Mouse (Mus musculus) embryonic facial prominence, embryonic 10.5 days (tissue): ENCODE measurements at regions not wholly inside any gene's neighbourhood (a gene's known extent, or its start where the extent isn't known, plus 50 kb on each side); places are given as distances from the start of the nearest gene placed in this dataset.

ENCODE experiments used
- DNase-seq: peaks from one replicate; pipeline ENCODE4 v3.0.0-alpha.2; 2017; ENCODE audit warnings: low spot score
- H3K27ac ChIP-seq: fragments of 300-500 bp; sonication (generic); replicated peaks from 2 replicates; pipeline ENCODE4 v1.5.1; 2016; ENCODE audit warnings: mild to moderate bottlenecking
- H3K27me3 ChIP-seq: fragments of 300-500 bp; sonication (generic); replicated peaks from 2 replicates; pipeline ENCODE4 v1.6.1; 2016; ENCODE audit warnings: low read depth, mild to moderate bottlenecking; ENCODE audit not compliant: poor library complexity, severe bottlenecking
- H3K36me3 ChIP-seq: fragments of 300-500 bp; sonication (generic); replicated peaks from 2 replicates; pipeline ENCODE4 v1.6.1; 2016; ENCODE audit warnings: mild to moderate bottlenecking, moderate library complexity
- H3K4me1 ChIP-seq: fragments of 300-500 bp; sonication (generic); 2 replicates; pipeline ENCODE4 v1.6.1; 2016
- H3K4me3 ChIP-seq: fragments of 300-500 bp; sonication (generic); 2 replicates; pipeline ENCODE4 v1.5.1; 2016; ENCODE audit warnings: mild to moderate bottlenecking, moderate library complexity
- H3K9me3 ChIP-seq: fragments of 300-500 bp; sonication (generic); 2 replicates; pipeline ENCODE4 v1.6.1; 2016; ENCODE audit warnings: mild to moderate bottlenecking
- whole genome bisulfite sequencing: fragments of 180-500 bp; shearing (Covaris S2); methylation state at CpG from one replicate; pipeline ENCODE4 v1.1.7; 2016; 5-methylcytosine and 5-hydroxymethylcytosine counted together

- Histone ChIP-seq H3K4me3 (no peak overlapping the region), H3K9me3 (no peaks in the 10 kb centered on the region), H3K27me3 (no peaks in the 10 kb centered on the region), H3K36me3 (no peaks in the 10 kb centered on the region), H3K4me1 (no peaks in the 10 kb centered on the region), H3K27ac (no peak overlapping the region; the same call in 1 of the 2 replicates)
- 85% methylated on average over 16 of the region's 16 CpGs for WGBS
- DNase-seq: no peak
Observed at GRCm38 (mm10) chr2:116165871-116166770, 100.5 kb upstream of the Meis2 start.
